Mouse (Mus musculus) stomach, postnatal 0 days (tissue): ENCODE measurements around the gene Sirt2. TPM values are rescaled to one million over a fixed set of nuclear protein-coding genes. Genes with fewer than 3 reads are reported as not detected.
A peak's percentile ranks its signal among the peaks of the same experiment; 100 is the strongest.

Experiments used
- ATAC-seq: fragments of 200-750 bp; cut with Nextera tagmentation; 2 replicates; pipeline ENCODE4 v1.8.0; 2017; ENCODE audit not compliant: low FRiP score, low TSS enrichment
- DNase-seq: peaks from one replicate; pipeline ENCODE4 v3.0.0-alpha.2; 2016; ENCODE audit warnings: low spot score
- H3K27ac ChIP-seq: fragments of 300-500 bp; sonication (generic); replicated peaks from 2 replicates; pipeline ENCODE4 v1.5.1; 2014; ENCODE audit warnings: mild to moderate bottlenecking, control low read depth
- H3K27me3 ChIP-seq: fragments of 300-500 bp; sonication (generic); 2 replicates; pipeline ENCODE4 v1.6.1; 2014; ENCODE audit warnings: low read length; ENCODE audit not compliant: control insufficient read depth, insufficient read depth
- H3K36me3 ChIP-seq: fragments of 300-500 bp; sonication (generic); 2 replicates; pipeline ENCODE4 v1.6.1; 2014; ENCODE audit warnings: low read length, mixed read lengths; ENCODE audit not compliant: control insufficient read depth, insufficient read depth
- H3K4me1 ChIP-seq: fragments of 300-500 bp; sonication (generic); replicated peaks from 2 replicates; pipeline ENCODE4 v1.6.1; 2014; ENCODE audit warnings: antibody characterized with exemption; ENCODE audit not compliant: control insufficient read depth, insufficient read depth
- H3K4me2 ChIP-seq: fragments of 300-500 bp; sonication (generic); replicated peaks from 2 replicates; pipeline ENCODE4 v1.6.1; 2014; ENCODE audit warnings: low read depth, mild to moderate bottlenecking, control low read depth, moderate library complexity
- H3K4me3 ChIP-seq: fragments of 300-500 bp; sonication (generic); 2 replicates; pipeline ENCODE4 v1.5.1; 2014; ENCODE audit warnings: low read depth, low read length, control low read depth
- H3K9ac ChIP-seq: fragments of 300-500 bp; sonication (generic); 2 replicates; pipeline ENCODE4 v1.6.1; 2014; ENCODE audit warnings: mild to moderate bottlenecking, low read length, control low read depth, mixed read lengths
- H3K9me3 ChIP-seq: fragments of 300-500 bp; sonication (generic); 2 replicates; pipeline ENCODE4 v1.6.1; 2016; ENCODE audit warnings: low read length; ENCODE audit not compliant: control insufficient read depth
- CTCF ChIP-seq: IDR thresholded peaks from 2 replicates; pipeline ENCODE4 v1.5.1; 2016; ENCODE audit warnings: antibody characterized with exemption, low read depth, mild to moderate bottlenecking, moderate library complexity
- EP300 ChIP-seq: optimal IDR thresholded peaks from 2 replicates; pipeline ENCODE3; 2016; ENCODE audit warnings: antibody characterized with exemption
- WGBS: fragments of 180-500 bp; shearing (Covaris S2); extraction: QIAGEN DNeasy Blood & Tissue Kit; methylation state at CpG from one replicate; pipeline ENCODE4 v1.1.7; 2014; 5-methylcytosine and 5-hydroxymethylcytosine counted together
- polyA plus RNA-seq: library from polyadenylated mRNA; unstranded; fragments of >200 nt; fragmentation: Nextera tagmentation; extraction: Ambion mirVana; gene quantifications from 2 replicates; pipeline ENCODE4 v1.2.1, GENCODE M21; 2015

The Sirt2 gene
- polyA plus RNA-seq, 1 experiment from 2014 or later: 35.3 TPM

- H3K27ac ChIP-seq: peak overlapping the region; percentile 99
- peak overlapping the region; percentile 87 for H3K4me3 ChIP-seq
- peaks cover 36% of the 10 kb centered on the region for H3K36me3 ChIP-seq
- H3K9ac ChIP-seq: peak overlapping the region; percentile 95
- peaks cover 14% of the 10 kb centered on the region for H3K4me1 ChIP-seq
- ATAC-seq: no peak
- H3K27me3 ChIP-seq: no peaks in the 10 kb centered on the region
- WGBS: 2% methylated on average over 7 of the region's 7 CpGs
- H3K9me3 ChIP-seq: no peaks in the 10 kb centered on the region
- 0 out of 2 replicates have a peak, but pooled peaks have one; percentile 19 for TF ChIP-seq CTCF
- TF ChIP-seq EP300: no peak
- H3K4me2 ChIP-seq: peak overlapping the region; percentile 80
- DNase-seq: no peak
Observed at GRCm38 (mm10) chr7:28811640-28812275, 45.2 kb downstream of the Sirt2 start.

- TF ChIP-seq EP300: no peak
- TF ChIP-seq CTCF: no peak
Observed at GRCm38 (mm10) chr7:28812436-28812835, 45.9 kb downstream of the Sirt2 start.

GRCm38 (mm10) chr7:28812949-28813348 lies 46.4 kb downstream of the Sirt2 start:
- 0 out of 2 replicates have a peak overlapping the region, but pooled peaks have one; percentile 4 for H3K9ac ChIP-seq
- peak overlapping the region; percentile 80 for H3K4me2 ChIP-seq
- H3K9me3 ChIP-seq: no peaks in the 10 kb centered on the region
- peaks cover 10% of the 10 kb centered on the region for H3K4me1 ChIP-seq
- peaks cover 45% of the 10 kb centered on the region for H3K36me3 ChIP-seq
- DNase-seq (peak; percentile 14), ATAC-seq (no peak)
- no peaks in the 10 kb centered on the region for H3K27me3 ChIP-seq
- H3K27ac ChIP-seq: no peak overlapping the region; the same call in 1 of the 2 replicates
- H3K4me3 ChIP-seq: no peak overlapping the region; the same call in 1 of the 2 replicates
- 52% methylated on average over 5 of the region's 5 CpGs for WGBS
- TF ChIP-seq CTCF: peak; percentile 57
- TF ChIP-seq EP300: no peak

More at GRCm38 (mm10) chr7:28812436-28812835, 45.9 kb downstream of the Sirt2 start:
- DNase-seq (peak; percentile 15), ATAC-seq (no peak)
- Histone ChIP-seq H3K4me2 (peak overlapping the region; percentile 80), H3K4me1 (peaks cover 14% of the 10 kb centered on the region), H3K9me3 (no peaks in the 10 kb centered on the region), H3K9ac (peak overlapping the region; percentile 95), H3K27me3 (no peaks in the 10 kb centered on the region), H3K27ac (peak overlapping the region; percentile 99), H3K36me3 (peaks cover 41% of the 10 kb centered on the region), H3K4me3 (peak overlapping the region; percentile 87)
- 45% methylated on average over 4 of the region's 4 CpGs for WGBS

GRCm38 (mm10) chr7:28814306-28815034 lies 47.9 kb downstream of the Sirt2 start:
- TF ChIP-seq CTCF (no peak), EP300 (no peak)
- Histone ChIP-seq H3K36me3 (peaks cover 54% of the 10 kb centered on the region), H3K9ac (no peak overlapping the region), H3K4me3 (no peak overlapping the region), H3K4me2 (no peak overlapping the region), H3K27ac (no peak overlapping the region), H3K4me1 (peaks cover 7% of the 10 kb centered on the region), H3K9me3 (no peaks in the 10 kb centered on the region), H3K27me3 (no peaks in the 10 kb centered on the region)
- DNase-seq: no peak
- 80% methylated on average over 5 of the region's 5 CpGs for WGBS
- ATAC-seq: no peak

- Histone ChIP-seq H3K4me3 (no peak overlapping the region), H3K9me3 (no peaks in the 10 kb centered on the region), H3K9ac (peak overlapping the region; percentile 13; the same call in 1 of the 2 replicates), H3K36me3 (peaks cover 59% of the 10 kb centered on the region), H3K27ac (0 out of 2 replicates have a peak overlapping the region, but pooled peaks have one; percentile 24), H3K4me1 (peaks cover 7% of the 10 kb centered on the region), H3K4me2 (no peak overlapping the region), H3K27me3 (no peaks in the 10 kb centered on the region)
- TF ChIP-seq EP300 (no peak), CTCF (no peak)
- WGBS: 79% methylated on average over 9 of the region's 9 CpGs
- ATAC-seq: no peak
- DNase-seq: no peak
Observed at GRCm38 (mm10) chr7:28815230-28815629, 48.7 kb downstream of the Sirt2 start.
